13 mouse cellular contexts compared by ENCODE assay signal in the genomic region with DNA sequence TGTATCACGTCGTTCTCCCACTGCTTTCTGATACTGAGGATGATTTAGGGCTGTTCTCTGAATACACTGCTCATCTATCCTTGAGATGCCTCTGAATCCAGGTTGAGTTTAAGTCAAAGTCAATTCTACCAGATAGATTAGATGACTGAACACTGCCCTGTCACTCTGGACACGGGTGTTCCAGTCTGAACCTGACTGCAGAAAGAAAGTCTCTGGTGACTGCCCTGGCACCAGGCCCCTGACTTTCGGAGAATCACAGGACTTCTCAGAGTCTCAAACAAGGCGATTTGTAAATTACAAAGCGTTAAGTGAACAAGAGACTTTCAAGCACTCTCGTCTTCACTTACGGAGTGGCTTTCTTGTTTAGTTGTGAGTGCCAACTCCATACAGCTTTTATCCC.
"Had no signal": no experiment of that assay in that cellular context is flagged by ENCODE, and none has a peak within 500 bp of the region (broad histone marks: within the 10 kb centered on the region; RNA-seq: fewer than 3 reads in every experiment).

No protein-coding gene starts in this region.

- H3K36me3 ChIP-seq: limb, embryonic 12.5 days; limb, embryonic 15.5 days had no signal

- H3K9me3 ChIP-seq: limb, embryonic 12.5 days; limb, embryonic 15.5 days had no signal

- H3K27ac ChIP-seq: limb, embryonic 12.5 days; liver, embryonic 14.5 days had no signal

- H3K4me3 ChIP-seq: limb, embryonic 12.5 days; limb, embryonic 15.5 days had no signal

- DNase-seq: kidney, postnatal 14 days; kidney, postnatal 4 days; left cerebral cortex, postnatal 4 days; liver, postnatal 0 days; lung, embryonic 14.5 days; lung, postnatal 10 days; lung, postnatal 4 days; midbrain, embryonic 14.5 days; thymus, adult 18-20 months; thymus, postnatal 36 days had no signal

- H3K27me3 ChIP-seq: limb, embryonic 12.5 days; limb, embryonic 15.5 days had no signal

- H3K4me1 ChIP-seq: limb, embryonic 15.5 days had no signal
